Mouse (Mus musculus) limb, embryonic 14.5 days (tissue): ENCODE data around the gene Cryzl2. TPM values are rescaled to one million over a fixed set of nuclear protein-coding genes. Genes with fewer than 3 reads are reported as not detected.

ENCODE experiments used
- ATAC-seq: fragments of 200-750 bp; cut with Nextera tagmentation; 2 replicates; pipeline ENCODE4 v1.8.0; 2017; ENCODE audit warnings: low read depth, moderate number of reproducible peaks, moderate TSS enrichment; ENCODE audit not compliant: low FRiP score
- DNase-seq: peaks from one replicate; pipeline ENCODE4 v3.0.0-alpha.2; 2015; ENCODE audit warnings: low spot score
- H3K27ac ChIP-seq: fragments of 300-500 bp; sonication (generic); replicated peaks from 2 replicates; pipeline ENCODE4 v1.5.1; 2014; ENCODE audit warnings: low read depth, mild to moderate bottlenecking, low read length, moderate library complexity, mixed read lengths
- H3K27me3 ChIP-seq: fragments of 300-500 bp; sonication (generic); 2 replicates; pipeline ENCODE4 v1.6.1; 2014; ENCODE audit warnings: low read length, mixed read lengths; ENCODE audit not compliant: control insufficient read depth, insufficient read depth
- H3K36me3 ChIP-seq: fragments of 300-500 bp; sonication (generic); 2 replicates; pipeline ENCODE4 v1.6.1; 2014; ENCODE audit warnings: mild to moderate bottlenecking, low read length, moderate library complexity, mixed read lengths; ENCODE audit not compliant: control insufficient read depth, insufficient read depth
- H3K4me1 ChIP-seq: fragments of 300-500 bp; sonication (generic); 2 replicates; pipeline ENCODE4 v1.6.1; 2014; ENCODE audit warnings: antibody characterized with exemption, low read length, mixed read lengths; ENCODE audit not compliant: control insufficient read depth, insufficient read depth
- H3K4me2 ChIP-seq: fragments of 300-500 bp; sonication (generic); replicated peaks from 2 replicates; pipeline ENCODE4 v1.6.1; 2014; ENCODE audit warnings: low read depth, mild to moderate bottlenecking, low read length, moderate library complexity; ENCODE audit not compliant: severe bottlenecking
- H3K4me3 ChIP-seq: fragments of 300-500 bp; sonication (generic); replicated peaks from 2 replicates; pipeline ENCODE4 v1.5.1; 2014; ENCODE audit warnings: low read length
- H3K9ac ChIP-seq: fragments of 300-500 bp; sonication (generic); 2 replicates; pipeline ENCODE4 v1.6.1; 2014; ENCODE audit warnings: mild to moderate bottlenecking, low read depth, low read length, moderate library complexity; ENCODE audit not compliant: severe bottlenecking
- H3K9me3 ChIP-seq: fragments of 300-500 bp; sonication (generic); 2 replicates; pipeline ENCODE4 v1.6.1; 2016; ENCODE audit warnings: low read length; ENCODE audit not compliant: control insufficient read depth
- POLR2A ChIP-seq: fragments of 200-500 bp; IDR thresholded peaks from 2 replicates; pipeline ENCODE4 v1.8.0; 2012; ENCODE audit warnings: inconsistent platforms, mild to moderate bottlenecking, moderate library complexity, borderline replicate concordance; ENCODE audit not compliant: insufficient read depth, insufficient read length; ENCODE audit errors: extremely low read depth
- WGBS: fragments of 180-500 bp; shearing (Covaris S2); extraction: QIAGEN DNeasy Blood & Tissue Kit; methylation state at CpG from one replicate; pipeline ENCODE4 v1.1.7; 2014; 5-methylcytosine and 5-hydroxymethylcytosine counted together
- polyA plus RNA-seq, 2 experiments: library from polyadenylated mRNA; depleted of rRNA in 1 of 2; stranded (reverse) in 1 of 2; unstranded in 1 of 2; fragments of >200 nt; fragmentation: Nextera tagmentation in 1 of 2; extraction: Ambion mirVana in 1 of 2; gene quantifications; 2 replicates each; pipeline versions ENCODE4 v1.2.1 to v1.2.3; 2012 to 2014

The Cryzl2 gene
- polyA plus RNA-seq, 2 experiments, result 8.7 to 12.9 TPM

GRCm38 (mm10) chr1:157462336-157462735, 4.0 kb downstream of the Cryzl2 start:
- WGBS, result 52% methylated on average over 3 of the region's 3 CpGs
- no peak overlapping the region for H3K27ac ChIP-seq
- ATAC-seq (no peak), DNase-seq (no peak)
- H3K27me3 ChIP-seq, result no peaks in the 10 kb centered on the region
- H3K4me1 ChIP-seq, result 0 out of 2 replicates have a peak, but pooled peaks cover 5% of the 10 kb centered on the region
- H3K4me3 ChIP-seq, result no peak overlapping the region
- no peak overlapping the region for H3K4me2 ChIP-seq
- H3K9ac ChIP-seq, result no peak overlapping the region
- no peaks in the 10 kb centered on the region for H3K36me3 ChIP-seq
- H3K9me3 ChIP-seq, result no peaks in the 10 kb centered on the region
- TF ChIP-seq POLR2A, result no peak

DNA sequence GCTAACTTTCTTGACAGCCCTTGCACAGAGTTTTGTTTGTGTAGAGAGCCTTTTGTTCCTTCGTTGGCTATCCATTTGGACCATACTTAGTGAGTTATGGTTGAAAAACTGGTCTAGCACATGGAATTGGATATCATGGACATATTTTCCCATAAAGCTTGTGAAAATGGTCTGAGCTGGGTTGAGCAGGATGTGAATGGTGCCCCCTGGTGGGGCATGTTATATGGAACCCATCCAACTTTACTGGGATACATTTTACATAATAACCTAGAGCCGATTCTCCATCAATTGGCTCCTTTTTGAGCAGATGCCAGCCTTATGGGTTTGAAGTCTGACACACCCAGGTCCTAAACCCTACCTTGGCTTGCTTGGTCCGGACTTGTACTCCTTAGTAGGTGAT, 6.8 kb downstream of the Cryzl2 start:
- Histone ChIP-seq H3K9ac (no peak overlapping the region), H3K4me2 (no peak overlapping the region), H3K27me3 (no peaks in the 10 kb centered on the region), H3K4me1 (no peaks in the 10 kb centered on the region), H3K27ac (no peak overlapping the region), H3K9me3 (no peaks in the 10 kb centered on the region), H3K4me3 (no peak overlapping the region), H3K36me3 (no peaks in the 10 kb centered on the region)
- no peak for TF ChIP-seq POLR2A
- DNase-seq (no peak), ATAC-seq (no peak)
- WGBS, result 76% methylated on average over 3 of the region's 3 CpGs

- ATAC-seq, result no peak
Measured at GRCm38 (mm10) chr1:157467866-157468265, 9.5 kb downstream of the Cryzl2 start.

DNA sequence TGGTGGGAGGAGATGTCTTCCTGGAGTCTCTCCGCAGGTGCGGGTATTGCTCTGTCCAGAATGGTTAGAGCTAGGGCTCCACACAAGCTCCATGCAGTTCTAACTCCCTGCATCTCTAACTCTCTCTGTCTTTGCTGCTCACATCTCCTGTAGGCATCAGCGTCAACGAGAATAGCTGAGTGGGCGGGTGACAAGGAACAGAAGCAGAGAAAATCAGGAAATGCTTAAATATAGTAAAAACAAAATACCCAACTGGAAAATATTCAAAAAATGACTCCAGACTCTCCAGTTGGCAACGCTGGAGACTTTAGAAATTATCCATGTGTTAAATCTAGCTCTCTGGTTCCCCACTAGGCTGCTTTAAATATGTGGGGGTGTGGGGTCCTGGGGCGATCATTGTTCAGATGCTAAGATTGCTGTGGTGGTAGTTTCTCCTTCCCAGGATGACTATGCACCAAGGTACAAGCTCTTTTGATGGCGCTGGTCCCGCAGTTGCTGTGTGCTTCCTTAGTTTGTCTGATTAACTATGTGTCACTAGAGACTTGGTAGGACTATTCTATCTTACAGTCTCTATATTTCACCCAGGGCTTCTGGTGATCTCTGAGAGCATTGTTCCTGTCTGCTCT, 12.5 kb downstream of the Cryzl2 start:
- DNase-seq (no peak), ATAC-seq (no peak)
- no peak overlapping the region for H3K27ac ChIP-seq
- H3K4me2 ChIP-seq, result no peak overlapping the region
- H3K4me1 ChIP-seq, result no peaks in the 10 kb centered on the region
- whole genome bisulfite sequencing, result 86% methylated on average over 9 of the region's 9 CpGs
- H3K9ac ChIP-seq, result no peak overlapping the region
- TF ChIP-seq POLR2A, result no peak
- H3K27me3 ChIP-seq, result no peaks in the 10 kb centered on the region
- H3K36me3 ChIP-seq, result no peaks in the 10 kb centered on the region
- no peak overlapping the region for H3K4me3 ChIP-seq
- H3K9me3 ChIP-seq, result no peaks in the 10 kb centered on the region

More at GRCm38 (mm10) chr1:157467866-157468265, 9.5 kb downstream of the Cryzl2 start:
- Histone ChIP-seq H3K9ac (no peak overlapping the region), H3K9me3 (no peaks in the 10 kb centered on the region), H3K27ac (no peak overlapping the region), H3K36me3 (no peaks in the 10 kb centered on the region), H3K4me3 (no peak overlapping the region), H3K4me1 (no peaks in the 10 kb centered on the region), H3K4me2 (no peak overlapping the region), H3K27me3 (no peaks in the 10 kb centered on the region)
- no peak for TF ChIP-seq POLR2A
- 94% methylated on average over 8 of the region's 8 CpGs for WGBS
- DNase-seq, result no peak

- DNase-seq, result no peak
- H3K4me3 ChIP-seq, result no peak overlapping the region
- H3K27ac ChIP-seq, result no peak overlapping the region
- no peak overlapping the region for H3K4me2 ChIP-seq
- H3K9ac ChIP-seq, result no peak overlapping the region
- no peaks in the 10 kb centered on the region for H3K36me3 ChIP-seq
- TF ChIP-seq POLR2A, result no peak
- 90% methylated on average over 7 of the region's 7 CpGs for WGBS
- no peaks in the 10 kb centered on the region for H3K4me1 ChIP-seq
- no peak for ATAC-seq
- no peaks in the 10 kb centered on the region for H3K27me3 ChIP-seq
- H3K9me3 ChIP-seq, result no peaks in the 10 kb centered on the region
Measured at GRCm38 (mm10) chr1:157472716-157473115, 14.3 kb downstream of the Cryzl2 start.
